Mouse (Mus musculus) lung, postnatal 0 days (tissue): ENCODE measurements around the gene Hexim1. TPM values are rescaled to one million over a fixed set of nuclear protein-coding genes. Genes with fewer than 3 reads are reported as not detected.
A peak's percentile ranks its signal among the peaks of the same experiment; 100 is the strongest.

Experiments used
- ATAC-seq: fragments of 200-750 bp; cut with Nextera tagmentation; 2 replicates; pipeline ENCODE4 v1.8.0; 2017; ENCODE audit warnings: moderate library complexity
- DNase-seq: peaks from one replicate; pipeline ENCODE4 v3.0.0-alpha.2; 2016; ENCODE audit warnings: low spot score
- H3K27ac ChIP-seq: fragments of 300-500 bp; sonication (generic); 2 replicates; pipeline ENCODE4 v1.5.1; 2014; ENCODE audit warnings: antibody characterized with exemption, mild to moderate bottlenecking, low read length, mixed read lengths
- H3K27me3 ChIP-seq: fragments of 300-500 bp; sonication (generic); replicated peaks from 2 replicates; pipeline ENCODE4 v1.6.1; 2014; ENCODE audit warnings: low read length, mixed read lengths; ENCODE audit not compliant: insufficient read depth
- H3K36me3 ChIP-seq: fragments of 300-500 bp; sonication (generic); 2 replicates; pipeline ENCODE4 v1.6.1; 2014; ENCODE audit warnings: low read length, mixed read lengths; ENCODE audit not compliant: insufficient read depth
- H3K4me1 ChIP-seq: fragments of 300-500 bp; sonication (generic); 2 replicates; pipeline ENCODE4 v1.6.1; 2014; ENCODE audit warnings: antibody characterized with exemption, low read depth, low read length, mixed read lengths; ENCODE audit not compliant: insufficient read depth
- H3K4me2 ChIP-seq: fragments of 300-500 bp; sonication (generic); replicated peaks from 2 replicates; pipeline ENCODE4 v1.6.1; 2014; ENCODE audit warnings: low read depth, mild to moderate bottlenecking, low read length, moderate library complexity, mixed read lengths
- H3K4me3 ChIP-seq: fragments of 300-500 bp; sonication (generic); 2 replicates; pipeline ENCODE4 v1.5.1; 2014; ENCODE audit warnings: low read depth, low read length
- H3K9ac ChIP-seq: fragments of 300-500 bp; sonication (generic); replicated peaks from 2 replicates; pipeline ENCODE4 v1.6.1; 2014; ENCODE audit warnings: low read depth, mild to moderate bottlenecking
- H3K9me3 ChIP-seq: fragments of 300-500 bp; sonication (generic); 2 replicates; pipeline ENCODE4 v1.6.1; 2016; ENCODE audit warnings: low read length, mixed read lengths
- CTCF ChIP-seq: IDR thresholded peaks from 2 replicates; pipeline ENCODE4 v1.5.1; 2016; ENCODE audit warnings: antibody characterized with exemption, mild to moderate bottlenecking
- EP300 ChIP-seq: IDR thresholded peaks from 2 replicates; pipeline ENCODE4 v1.6.1; 2016; ENCODE audit warnings: antibody characterized with exemption, mild to moderate bottlenecking, control low read depth
- WGBS: fragments of 180-500 bp; shearing (Covaris S2); extraction: QIAGEN DNeasy Blood & Tissue Kit; methylation state at CpG from one replicate; pipeline ENCODE4 v1.1.7; 2014; 5-methylcytosine and 5-hydroxymethylcytosine counted together
- polyA plus RNA-seq: library from polyadenylated mRNA; unstranded; fragments of >200 nt; fragmentation: Nextera tagmentation; extraction: Ambion mirVana; gene quantifications from 2 replicates; pipeline ENCODE4 v1.2.1, GENCODE M21; 2015

Hexim1 gene
- polyA plus RNA-seq, 1 experiment from 2014 or later, result 6.5 TPM

DNA sequence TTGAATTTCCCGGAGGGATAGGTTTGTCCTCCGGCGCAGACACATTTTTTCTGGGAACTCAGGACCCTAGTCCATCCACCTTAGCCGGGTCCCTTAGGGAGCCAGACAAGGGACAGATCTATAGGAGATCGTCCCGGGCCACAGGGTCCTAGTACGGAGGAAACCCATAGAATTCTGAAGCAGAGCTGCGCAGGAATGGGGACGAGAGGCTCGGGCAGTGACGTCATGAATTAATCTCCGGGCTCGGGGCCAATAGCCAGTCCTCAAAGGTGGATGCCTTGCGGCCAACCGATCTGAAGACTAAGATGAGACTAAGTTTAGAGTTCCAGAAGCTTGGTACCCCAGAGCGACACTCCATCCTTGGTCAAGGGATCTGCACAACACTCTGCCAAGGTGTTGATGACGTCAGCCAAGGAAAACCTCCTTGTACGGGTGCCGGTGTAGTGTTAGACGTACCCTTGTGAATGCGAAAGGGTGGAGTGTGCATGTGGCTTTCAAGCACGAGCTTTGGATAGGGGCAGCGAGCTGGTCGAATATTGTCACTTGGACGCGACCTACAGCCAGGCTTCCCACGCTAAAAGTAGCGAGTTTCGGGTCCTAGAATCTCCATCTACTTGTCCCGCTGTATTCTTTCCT lies 14.0 kb upstream of the Hexim1 start:
- 0 out of 2 replicates have a peak, but pooled peaks cover 4% of the 10 kb centered on the region for H3K36me3 ChIP-seq
- ATAC-seq, result peak; percentile 42
- peak overlapping the region; percentile 16 for H3K27ac ChIP-seq
- H3K9ac ChIP-seq, result peak overlapping the region; percentile 20
- TF ChIP-seq EP300 (no peak), CTCF (no peak)
- DNase-seq, result peak; percentile 79
- H3K9me3 ChIP-seq, result no peaks in the 10 kb centered on the region
- peak overlapping the region; percentile 67 for H3K4me2 ChIP-seq
- no peaks in the 10 kb centered on the region for H3K27me3 ChIP-seq
- WGBS, result 2% methylated on average over 30 of the region's 30 CpGs
- H3K4me3 ChIP-seq, result peak overlapping the region; percentile 49
- H3K4me1 ChIP-seq, result peaks cover 10% of the 10 kb centered on the region

DNA sequence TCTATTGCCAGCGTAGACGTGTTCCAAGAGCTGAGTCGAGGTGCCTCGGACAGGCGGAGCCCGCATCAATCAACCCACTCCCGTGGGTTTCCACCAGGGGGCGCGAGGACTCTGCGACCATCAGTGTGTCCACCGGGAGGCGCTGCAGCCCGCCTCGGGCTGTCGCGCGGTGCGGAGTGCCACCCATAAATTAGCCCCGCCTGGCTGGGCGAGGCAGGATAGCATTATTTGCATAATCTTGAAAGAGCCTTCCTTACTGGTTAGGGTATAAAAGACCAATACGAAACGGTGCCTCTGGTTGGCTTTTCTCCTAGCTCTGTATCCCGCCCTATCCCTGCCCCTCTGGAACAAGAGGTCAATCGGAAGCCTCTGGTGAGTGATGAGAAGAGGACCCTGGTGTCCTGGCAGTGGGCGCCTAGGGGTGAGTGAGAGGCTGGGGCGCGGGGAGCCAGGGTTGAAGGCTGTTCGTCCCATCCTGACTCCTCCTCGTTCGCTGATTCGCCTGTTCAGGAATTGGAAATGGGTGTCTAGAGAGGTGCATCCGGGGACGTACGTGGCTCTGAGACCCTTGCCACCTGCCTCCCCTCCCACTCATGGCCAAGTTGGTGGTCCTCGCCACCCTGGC lies 13.2 kb upstream of the Hexim1 start:
- H3K9ac ChIP-seq, result peak overlapping the region; percentile 34; the same call in 1 of the 2 replicates
- H3K4me3 ChIP-seq, result peak overlapping the region; percentile 49
- peak; percentile 100 for TF ChIP-seq CTCF
- TF ChIP-seq EP300, result no peak
- H3K4me2 ChIP-seq, result peak overlapping the region; percentile 76
- DNase-seq (peak; percentile 99), ATAC-seq (peak; percentile 96)
- H3K4me1 ChIP-seq, result peaks cover 10% of the 10 kb centered on the region
- no peaks in the 10 kb centered on the region for H3K9me3 ChIP-seq
- no peaks in the 10 kb centered on the region for H3K27me3 ChIP-seq
- H3K36me3 ChIP-seq, result 0 out of 2 replicates have a peak, but pooled peaks cover 4% of the 10 kb centered on the region
- H3K27ac ChIP-seq, result peak overlapping the region; percentile 38; the same call in 1 of the 2 replicates
- 2% methylated on average over 35 of the region's 35 CpGs for WGBS

DNA sequence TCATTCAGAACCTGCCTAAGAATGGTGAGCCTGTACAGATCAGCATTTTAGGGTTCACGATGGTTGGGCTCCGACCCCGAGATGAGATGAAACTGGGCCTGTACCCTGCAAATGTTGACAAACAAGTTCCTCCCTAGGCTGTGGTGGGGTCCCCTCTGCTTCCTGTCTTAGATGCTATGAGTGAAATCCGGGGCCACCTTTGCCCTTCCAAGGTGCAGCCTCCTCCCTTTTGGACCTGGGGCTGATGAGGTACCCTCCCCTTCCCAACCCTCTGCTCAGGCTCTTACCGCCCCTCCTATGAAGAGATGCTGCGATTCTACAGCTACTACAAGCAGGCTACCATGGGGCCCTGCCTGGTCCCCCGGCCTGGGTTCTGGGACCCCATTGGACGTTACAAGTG lies 12.4 kb upstream of the Hexim1 start:
- 45% methylated on average over 8 of the region's 8 CpGs for WGBS
- H3K4me1 ChIP-seq, result peaks cover 10% of the 10 kb centered on the region
- H3K9me3 ChIP-seq, result no peaks in the 10 kb centered on the region
- H3K27me3 ChIP-seq, result no peaks in the 10 kb centered on the region
- ATAC-seq (no peak), DNase-seq (no peak)
- H3K4me3 ChIP-seq, result peak overlapping the region; percentile 49
- H3K9ac ChIP-seq, result no peak overlapping the region
- no peak overlapping the region for H3K27ac ChIP-seq
- TF ChIP-seq EP300, result no peak
- TF ChIP-seq CTCF, result no peak
- H3K36me3 ChIP-seq, result 0 out of 2 replicates have a peak, but pooled peaks cover 4% of the 10 kb centered on the region
- H3K4me2 ChIP-seq, result peak overlapping the region; percentile 76

DNA sequence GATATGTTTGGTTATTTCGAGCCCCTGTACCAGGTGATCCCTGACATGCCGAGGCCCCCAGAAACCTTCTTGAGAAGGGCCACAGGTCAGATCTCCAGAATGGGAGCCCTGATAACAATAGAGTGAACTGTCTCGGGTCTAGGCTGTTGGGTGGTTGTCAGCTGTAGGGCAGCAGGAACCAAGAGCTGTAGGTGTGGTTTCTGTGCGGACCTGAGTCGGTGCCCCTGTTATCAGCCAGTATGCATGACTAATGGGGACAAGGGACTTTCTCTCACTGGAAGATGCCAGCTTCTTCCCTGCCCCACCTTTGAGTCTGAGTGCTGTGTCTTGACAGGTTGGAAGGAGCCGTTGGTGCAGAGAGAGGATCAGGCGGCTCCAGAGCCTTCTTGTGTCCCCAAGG lies 11.6 kb upstream of the Hexim1 start:
- Histone ChIP-seq H3K27ac (no peak overlapping the region), H3K4me3 (no peak overlapping the region), H3K27me3 (no peaks in the 10 kb centered on the region), H3K36me3 (0 out of 2 replicates have a peak, but pooled peaks cover 4% of the 10 kb centered on the region), H3K9ac (no peak overlapping the region), H3K4me1 (peaks cover 10% of the 10 kb centered on the region), H3K9me3 (no peaks in the 10 kb centered on the region), H3K4me2 (no peak overlapping the region)
- WGBS, result 78% methylated on average over 7 of the region's 7 CpGs
- TF ChIP-seq CTCF (no peak), EP300 (no peak)
- ATAC-seq, result no peak
- no peak for DNase-seq

DNA sequence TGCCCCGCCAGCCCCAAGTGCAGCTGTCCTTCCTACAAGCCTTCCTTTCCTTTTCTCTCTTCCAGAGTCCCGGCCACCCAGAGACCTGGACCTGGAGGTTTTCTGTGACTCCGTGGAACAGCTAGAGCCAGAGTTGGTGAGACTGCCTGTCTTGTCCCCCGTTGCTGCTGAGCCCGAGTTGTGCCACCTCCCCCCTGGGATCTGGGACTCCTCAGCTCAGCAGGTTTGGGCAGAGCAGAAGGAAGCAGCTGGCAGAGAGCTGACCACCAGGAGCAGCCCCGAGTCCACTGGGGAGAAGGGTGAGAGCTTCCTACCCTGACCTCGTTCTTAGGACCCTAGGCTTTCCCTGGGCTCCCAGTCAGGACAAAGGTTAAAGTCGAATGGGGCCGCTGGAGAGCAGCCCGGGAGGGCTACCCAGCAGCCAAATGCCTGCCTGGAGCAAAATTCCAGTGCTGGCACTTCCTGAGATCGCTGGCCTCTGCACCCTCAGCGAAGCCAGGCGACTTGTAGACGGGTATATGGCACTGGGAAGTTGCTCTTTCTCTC lies 10.8 kb upstream of the Hexim1 start:
- peaks cover 10% of the 10 kb centered on the region for H3K4me1 ChIP-seq
- DNase-seq, result no peak
- no peak overlapping the region for H3K9ac ChIP-seq
- no peak overlapping the region for H3K27ac ChIP-seq
- H3K4me2 ChIP-seq, result no peak overlapping the region
- ATAC-seq, result no peak
- H3K4me3 ChIP-seq, result no peak overlapping the region
- H3K36me3 ChIP-seq, result 0 out of 2 replicates have a peak, but pooled peaks cover 4% of the 10 kb centered on the region
- TF ChIP-seq EP300 (no peak), CTCF (no peak)
- H3K9me3 ChIP-seq, result no peaks in the 10 kb centered on the region
- 57% methylated on average over 14 of the region's 14 CpGs for WGBS
- H3K27me3 ChIP-seq, result no peaks in the 10 kb centered on the region

DNA sequence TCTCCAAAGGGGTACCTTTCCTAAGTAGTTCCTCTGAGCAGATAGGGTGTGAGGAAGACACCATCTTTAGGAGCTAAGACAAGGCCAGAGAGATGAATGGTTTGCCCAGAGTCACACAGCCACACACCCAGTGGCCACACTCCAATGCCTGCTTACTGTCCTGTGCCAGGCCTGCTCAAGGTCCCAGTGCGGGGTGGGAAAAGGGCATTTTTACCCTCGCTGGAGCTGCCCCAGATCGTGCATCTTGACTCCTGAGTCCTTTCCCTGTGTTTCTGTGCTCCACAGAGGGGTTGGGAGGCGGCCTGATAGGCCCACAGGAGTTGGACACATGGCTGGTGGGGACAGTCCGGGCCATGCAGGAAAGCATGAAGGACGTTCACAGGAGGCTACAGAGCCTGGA lies 10.2 kb upstream of the Hexim1 start:
- Histone ChIP-seq H3K27ac (no peak overlapping the region), H3K27me3 (no peaks in the 10 kb centered on the region), H3K4me1 (peaks cover 10% of the 10 kb centered on the region), H3K4me2 (no peak overlapping the region), H3K36me3 (0 out of 2 replicates have a peak, but pooled peaks cover 4% of the 10 kb centered on the region), H3K9me3 (no peaks in the 10 kb centered on the region), H3K4me3 (no peak overlapping the region), H3K9ac (no peak overlapping the region)
- no peak for DNase-seq
- no peak for ATAC-seq
- WGBS, result 87% methylated on average over 6 of the region's 6 CpGs
- TF ChIP-seq EP300 (no peak), CTCF (no peak)
